Mouse (Mus musculus): ENCODE measurements around the gene Rrbp1.

Rrbp1 gene

DNA sequence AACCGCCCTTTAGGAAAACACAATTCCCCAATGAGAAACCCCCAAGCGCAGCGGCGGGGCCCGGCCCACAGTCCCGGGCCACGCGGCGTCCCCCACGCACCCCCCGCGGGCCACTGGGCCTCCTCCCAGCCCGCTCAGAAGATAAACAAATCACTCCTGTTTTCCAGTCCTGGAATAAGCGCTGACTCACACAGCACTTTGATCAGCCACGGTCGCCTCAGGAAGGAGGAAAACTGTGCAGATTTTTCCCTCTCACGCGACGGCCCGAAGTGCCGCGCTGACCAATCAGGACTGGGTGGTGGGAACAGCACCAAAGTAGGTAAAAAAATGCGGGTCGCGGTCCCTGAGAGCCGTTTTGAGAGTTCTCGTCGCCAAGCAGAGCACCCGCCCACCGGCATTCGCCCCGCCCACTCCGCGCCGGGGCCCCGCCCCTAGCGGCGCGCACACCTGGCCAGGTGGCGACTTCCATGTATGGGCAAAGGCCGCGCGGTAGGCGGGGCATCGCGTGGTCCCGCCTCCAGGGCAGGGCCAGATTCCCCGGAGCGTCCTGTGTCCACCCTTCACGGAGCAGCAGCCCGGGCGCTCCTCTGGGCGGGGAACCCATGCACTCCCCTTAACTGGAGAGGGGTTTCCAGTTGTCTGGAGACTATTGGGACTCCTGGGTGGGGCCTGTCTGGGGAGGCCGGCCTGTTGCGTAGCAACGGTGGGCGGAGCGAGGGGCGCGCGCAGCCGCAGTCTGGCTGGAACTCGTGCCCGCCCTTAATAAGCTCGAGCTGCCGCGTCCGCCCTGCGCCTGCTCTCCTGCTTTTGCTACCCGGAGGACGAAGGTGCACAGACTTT is 96.1 kb downstream of the Rrbp1 start, which contains the start of gene Dstn:
TSS of gene Dstn (plus strand) at position 561 of the 840 bp plus-strand sequence.
- peak; percentile 97 to 98 for DNase-seq

DNA sequence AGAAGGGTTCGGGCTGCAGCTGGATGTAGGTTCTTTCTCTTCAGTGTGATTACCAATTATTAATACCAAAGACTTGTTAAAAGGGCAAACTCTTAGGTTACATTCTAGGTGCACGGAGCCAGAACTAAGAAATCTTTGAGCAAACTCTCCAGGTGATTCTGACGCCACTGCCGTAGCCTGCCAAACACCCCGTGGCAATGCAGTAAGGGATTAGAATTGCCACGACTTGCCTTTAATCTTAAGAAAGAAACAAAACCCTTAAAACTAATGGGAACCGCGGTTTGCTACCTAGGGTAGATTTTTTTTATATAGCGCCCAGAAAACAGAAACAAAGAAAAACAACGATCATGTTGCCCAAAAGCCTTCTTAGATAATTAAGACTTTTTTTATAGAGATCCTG is 96.8 kb downstream of the Rrbp1 start:
- DNase-seq = peak in 1 of 2 experiments; percentile 31

DNA sequence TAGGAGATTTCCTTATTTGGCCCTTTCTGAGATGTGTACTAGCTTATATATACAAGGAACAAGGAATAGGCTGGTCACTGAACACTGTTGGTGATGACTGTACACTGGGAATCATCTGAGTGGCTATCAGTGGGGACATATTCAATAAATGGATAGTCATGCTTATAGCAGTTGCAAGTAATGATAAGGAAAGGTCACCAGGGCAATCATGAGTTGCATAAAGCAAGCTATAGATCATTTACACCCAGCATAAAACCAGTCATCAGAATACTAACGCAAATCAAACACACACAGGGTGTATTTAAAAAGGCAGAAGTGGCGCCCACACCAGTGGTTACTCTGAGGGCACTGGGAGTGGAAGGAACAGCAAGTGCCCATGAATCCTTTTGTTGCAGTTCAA is 98.9 kb downstream of the Rrbp1 start:
- no peak for DNase-seq

DNA sequence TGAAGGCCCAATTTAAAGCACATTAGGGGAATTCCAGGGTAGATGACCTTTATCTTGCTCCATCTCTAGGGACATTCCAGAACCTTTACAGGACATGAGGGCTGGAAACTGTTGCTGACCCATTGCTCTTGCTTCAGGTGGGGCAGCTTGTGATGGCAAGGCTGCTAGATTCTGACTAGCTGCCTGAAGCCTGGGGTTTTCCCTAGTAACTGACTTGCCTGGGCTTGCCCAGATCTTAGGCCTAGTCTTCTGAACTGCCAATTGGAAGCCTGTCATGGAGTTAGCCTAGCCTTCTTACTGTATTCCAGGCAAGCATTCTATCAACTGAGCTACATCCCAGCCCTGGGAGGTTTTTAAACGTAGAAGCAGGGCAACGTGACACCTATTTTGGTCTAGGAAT is 101.8 kb downstream of the Rrbp1 start:
- DNase-seq = no peak

DNA sequence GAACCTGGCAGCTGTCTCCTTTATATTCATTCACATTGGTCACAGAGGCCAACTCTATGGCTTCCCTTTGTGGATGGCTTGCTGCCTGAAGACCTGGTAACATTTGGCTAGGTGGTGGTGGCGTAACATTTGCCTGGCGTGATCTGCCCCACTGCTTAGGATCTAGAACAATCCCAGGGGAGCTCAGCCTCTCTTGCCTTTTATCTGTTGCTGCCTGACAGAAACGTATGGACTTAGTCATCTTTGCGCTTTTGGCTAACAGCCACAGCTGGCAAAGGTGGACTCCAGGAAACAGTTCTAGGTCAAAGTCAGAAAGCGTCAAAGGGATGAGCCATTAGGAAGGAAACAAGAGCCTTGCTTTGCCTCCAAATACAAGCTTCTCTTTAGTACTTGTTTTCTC is 106.2 kb downstream of the Rrbp1 start:
- peak in 1 of 2 experiments; percentile 29 for DNase-seq

DNA sequence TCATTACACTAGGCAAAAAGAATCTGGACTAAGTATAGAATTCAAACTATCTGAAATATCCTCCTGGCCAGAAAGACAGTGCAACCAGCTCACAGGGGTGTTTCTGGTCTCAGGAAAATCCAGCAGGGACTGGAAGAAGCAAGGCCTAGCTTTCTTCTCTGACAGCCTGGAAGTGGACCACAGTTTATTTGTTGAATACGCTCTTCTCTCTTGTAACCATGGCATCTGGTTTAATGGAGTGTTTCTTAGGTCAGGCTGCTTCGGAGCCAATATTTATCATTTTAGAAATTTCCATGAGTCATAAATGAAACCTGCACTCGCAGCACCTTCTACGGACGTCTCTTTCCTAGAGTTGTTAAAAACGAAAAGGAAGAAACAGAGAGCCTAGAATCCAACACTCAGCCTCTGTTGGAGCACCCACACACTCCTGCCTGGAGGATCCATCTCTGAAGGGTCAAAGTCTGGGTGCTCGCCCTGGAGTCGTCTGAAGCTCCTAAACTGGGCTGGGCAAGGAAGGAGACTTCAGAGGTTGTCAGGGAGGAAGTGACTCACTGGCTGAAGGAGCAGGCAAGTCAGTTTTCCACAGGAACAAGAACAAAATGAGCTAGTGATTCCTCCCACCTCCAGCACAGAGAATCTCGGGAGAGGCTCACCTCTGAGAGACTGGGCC is 107.6 kb downstream of the Rrbp1 start:
- no peak for DNase-seq

DNA sequence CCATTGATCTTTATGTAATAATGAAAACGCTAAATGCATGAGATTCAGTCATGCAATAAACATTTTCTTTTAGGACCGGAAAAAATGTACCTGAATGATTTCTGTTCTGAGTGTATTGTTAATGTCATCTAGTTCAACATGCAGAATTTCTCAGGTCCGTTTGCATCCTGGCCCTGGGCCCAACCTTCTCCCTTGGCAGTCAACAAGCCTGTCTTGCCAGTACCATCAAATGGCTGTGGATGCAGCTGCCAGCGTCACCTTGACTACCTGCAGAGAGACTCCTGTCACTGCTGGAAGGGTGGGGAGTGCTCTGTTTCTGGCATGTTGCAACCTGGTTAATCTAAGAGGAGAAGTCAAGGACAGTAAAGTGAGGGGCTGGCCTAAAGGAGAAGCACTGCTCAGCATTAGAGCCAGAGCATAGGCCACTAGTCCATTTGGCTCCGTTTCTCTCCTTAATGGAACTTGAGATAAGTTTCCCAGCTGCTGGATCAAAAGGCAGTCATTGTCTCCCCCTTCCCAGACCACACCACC is 110.2 kb downstream of the Rrbp1 start:
- no peak for DNase-seq

DNA sequence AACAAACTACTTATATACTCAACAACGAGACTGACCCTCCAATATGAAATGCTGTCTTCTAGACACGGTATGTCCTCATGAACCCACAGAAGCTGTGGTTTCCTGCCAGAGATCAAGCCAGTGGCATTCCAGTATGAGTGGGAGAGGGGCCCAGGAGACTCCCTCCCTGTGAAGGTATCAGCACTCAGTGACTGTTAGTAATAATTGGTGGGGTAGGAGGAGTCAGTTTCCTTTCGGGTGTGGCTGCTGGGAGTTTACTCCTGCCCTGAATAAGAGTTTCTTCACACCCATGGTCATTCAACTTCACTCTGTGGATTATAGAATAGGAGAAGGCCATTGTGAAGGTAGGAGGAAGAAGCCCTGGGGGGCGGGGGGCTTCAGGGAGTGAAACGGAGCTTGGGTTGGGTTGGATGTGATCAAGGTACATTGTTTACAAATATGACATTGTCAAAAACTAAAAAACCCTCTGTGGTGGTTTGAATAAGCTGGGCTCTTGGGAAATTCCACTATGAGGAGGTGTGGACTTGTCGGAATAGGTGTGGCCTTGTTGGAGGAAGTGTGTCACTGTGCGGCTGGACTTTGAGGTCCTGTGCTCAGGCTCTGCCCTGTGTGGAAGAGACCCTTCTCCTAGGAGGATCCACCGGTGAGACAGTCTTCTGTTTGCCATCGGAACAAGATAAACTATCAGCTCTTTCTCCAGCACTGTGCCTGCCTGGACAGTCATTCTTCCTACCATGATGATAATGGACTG is 111.4 kb downstream of the Rrbp1 start:
- DNase-seq = no peak

Measured in kidney, postnatal 4 days (tissue).